Mouse (Mus musculus): ENCODE results near the gene Islr2.
"Not testable (repeated sequence)": the region's sequence is repeated elsewhere in the genome, so short reads cannot be mapped to it uniquely, and the experiment has no call there.

Gene Islr2

DNA sequence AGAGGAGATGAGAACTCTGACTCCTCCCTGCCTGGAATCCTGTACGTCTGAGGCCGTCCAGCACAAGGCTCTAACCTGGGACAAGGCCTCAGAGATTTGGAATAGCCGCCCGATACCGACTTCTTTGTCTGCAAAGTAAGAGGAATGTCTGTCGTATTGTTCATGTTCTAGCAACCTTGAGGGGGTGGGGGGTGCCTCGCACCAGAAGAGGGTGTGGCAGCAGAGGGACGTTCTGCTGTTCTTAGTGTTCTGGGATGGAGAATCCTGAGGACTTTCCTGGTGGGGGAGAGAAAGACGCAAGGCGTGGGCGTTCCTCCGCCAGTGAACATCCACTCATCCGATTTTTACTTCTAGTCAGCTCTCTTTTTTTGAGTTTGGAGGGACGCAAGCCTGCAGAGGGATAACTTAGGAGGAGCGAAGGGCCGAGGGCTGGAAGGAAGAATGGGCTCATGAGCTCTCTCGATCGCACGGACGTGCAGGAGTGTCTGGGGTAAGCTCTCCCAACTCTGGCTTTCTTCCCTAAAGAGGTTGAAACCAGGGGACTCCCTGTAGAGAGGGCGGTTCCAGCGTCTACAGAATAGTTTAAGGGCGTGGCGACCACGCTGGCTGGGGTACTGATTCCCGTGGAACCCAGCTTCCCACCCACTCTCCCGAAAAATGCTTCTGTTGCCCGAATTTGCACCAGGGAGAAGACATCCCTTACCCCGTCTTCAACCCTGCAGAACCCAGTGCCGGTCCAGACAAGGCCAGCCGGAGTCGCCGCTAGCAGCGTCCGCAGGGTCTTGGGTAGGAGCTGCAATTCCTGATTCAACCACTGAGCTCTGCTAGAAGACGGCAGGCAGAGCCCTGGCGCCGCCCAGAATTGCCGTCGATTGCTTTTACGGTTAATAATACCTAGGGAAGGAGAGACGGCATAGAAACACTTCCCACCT lies at the start of gene Islr2, which contains the start of gene Islr:
Islr2 (minus strand) TSS at position 804 of the 932 bp plus-strand sequence.
Islr (minus strand) TSS at position 791 of the 932 bp plus-strand sequence.
- DNase-seq (ENCODE audit: low read depth, low spot score) = peak; percentile 82

DNA sequence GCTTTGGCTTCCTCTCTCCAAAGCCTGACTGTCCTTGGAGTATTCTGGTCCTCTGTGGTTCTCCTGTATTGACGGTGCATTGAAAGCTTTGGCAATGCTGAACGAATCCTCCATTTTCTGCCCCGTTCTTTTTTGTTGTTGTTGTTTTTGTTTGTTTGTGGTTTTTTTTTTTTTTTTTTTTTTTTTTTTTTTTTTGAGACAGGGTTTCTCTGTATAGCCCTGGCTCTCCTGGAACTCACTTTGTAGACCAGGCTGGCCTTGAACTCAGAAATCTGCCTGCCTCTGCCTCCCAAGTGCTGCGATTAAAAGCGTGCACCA lies 49.6 kb upstream of the Islr2 start:
- not testable (repeated sequence) for DNase-seq (ENCODE audit: low read depth, low spot score)

DNA sequence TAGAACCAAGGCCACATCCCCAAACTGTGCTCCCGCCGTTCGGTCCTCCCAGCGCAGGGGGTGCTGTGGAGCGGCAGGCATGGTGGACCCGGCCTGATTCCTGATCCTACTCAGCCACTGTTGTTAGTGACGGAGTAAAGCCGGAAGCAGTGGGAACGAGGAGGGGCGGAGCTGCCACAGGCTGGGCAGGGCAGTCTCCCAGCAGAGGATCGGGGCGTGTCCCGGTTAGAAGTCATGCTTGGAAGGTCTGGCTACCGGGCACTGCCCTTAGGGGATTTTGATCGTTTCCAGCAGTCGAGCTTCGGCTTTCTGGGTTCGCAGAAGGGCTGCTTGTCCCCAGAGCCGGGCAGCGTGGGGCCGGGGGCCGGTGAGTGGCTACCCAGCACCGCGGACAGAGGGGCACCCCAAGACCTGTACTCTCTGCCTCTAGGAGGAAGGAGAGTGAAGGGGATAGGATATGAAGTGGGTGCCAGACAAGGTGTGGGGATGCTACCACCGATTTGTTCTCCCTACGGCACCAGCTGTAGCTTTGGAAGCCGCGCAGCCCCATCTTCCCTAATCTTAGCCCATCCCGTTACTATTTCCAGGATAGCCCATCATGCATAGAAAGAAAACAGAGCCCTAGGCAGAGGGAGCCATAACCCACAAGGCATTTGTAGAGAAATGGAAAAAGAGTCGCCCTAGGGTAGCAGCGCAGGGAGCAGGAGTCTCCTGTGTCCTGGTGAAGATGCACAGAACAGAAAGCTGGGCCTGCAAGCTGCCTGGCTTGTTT lies 49.1 kb upstream of the Islr2 start, which contains the start of gene Stoml1:
Stoml1 (plus strand) TSS at position 132 of the 772 bp plus-strand sequence.
- peak; percentile 91 for DNase-seq (ENCODE audit: low read depth, low spot score)

DNA sequence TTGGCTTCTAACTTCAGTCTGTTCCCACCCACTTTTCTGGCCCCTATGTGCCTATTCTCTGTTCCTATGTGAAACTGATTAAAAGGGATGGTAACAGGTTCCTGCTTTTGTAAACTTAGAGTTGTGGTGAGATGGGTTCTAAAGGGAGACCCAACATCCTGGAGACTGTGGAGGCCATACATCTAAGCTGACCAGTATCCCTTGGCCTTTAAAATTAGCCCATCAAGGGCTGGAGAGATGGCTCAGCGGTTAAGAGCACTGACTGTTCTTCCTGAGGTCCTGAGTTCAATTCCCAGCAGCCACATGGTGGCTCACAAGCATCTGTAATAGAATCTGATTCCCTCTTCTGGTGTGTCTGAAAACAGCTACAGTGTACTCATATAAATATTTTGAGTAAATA lies 46.6 kb upstream of the Islr2 start:
- not testable (repeated sequence) for DNase-seq (ENCODE audit: low read depth, low spot score)

DNA sequence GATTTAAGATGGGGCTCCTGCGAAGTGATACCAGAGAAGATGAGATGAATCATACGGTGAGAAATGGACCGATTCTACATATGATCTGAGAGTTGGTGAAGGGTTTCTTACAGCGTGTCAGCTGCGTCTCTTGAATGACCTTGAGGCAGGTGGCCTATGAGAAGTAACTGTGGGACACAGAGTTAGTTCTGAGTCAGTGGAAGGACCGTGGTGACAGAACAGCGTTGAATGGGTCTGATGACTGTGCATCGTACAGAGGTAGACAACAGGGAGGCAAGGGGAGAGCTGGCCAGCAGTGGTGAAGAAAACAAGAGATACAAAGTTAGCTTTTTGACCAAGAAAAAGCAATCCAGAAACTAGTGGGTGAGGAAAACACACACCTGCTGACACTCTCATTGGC lies 46.2 kb upstream of the Islr2 start:
- DNase-seq (ENCODE audit: low read depth, low spot score) = no peak

DNA sequence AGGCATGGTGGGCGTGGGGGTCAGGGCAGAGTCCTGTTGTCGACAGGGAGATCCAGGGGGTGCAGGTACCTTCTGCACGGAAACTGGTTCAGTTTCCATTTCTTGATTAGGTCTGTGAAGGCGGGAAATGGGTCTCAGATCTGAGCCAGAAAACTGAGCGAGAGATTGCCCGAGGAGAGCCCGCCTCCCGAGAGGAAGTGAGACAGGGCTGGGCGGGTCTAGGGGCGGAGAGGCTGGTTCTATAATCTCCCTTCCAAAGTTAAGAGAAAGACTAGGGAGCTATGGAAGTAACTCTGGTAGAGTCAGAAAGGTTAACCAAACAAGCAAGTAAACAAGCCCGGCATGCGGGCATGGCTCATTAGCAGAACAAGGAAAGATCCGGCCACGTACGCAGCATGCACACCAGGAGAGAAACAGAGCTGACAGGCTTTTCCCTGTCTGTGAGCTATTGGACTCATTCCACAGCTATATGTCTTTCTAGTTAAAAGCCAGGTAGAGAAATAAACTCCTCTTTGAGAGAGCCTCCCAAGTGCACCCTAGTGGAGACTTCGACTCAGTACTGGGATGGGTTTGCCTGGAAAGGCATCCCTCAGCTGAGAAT lies 45.6 kb upstream of the Islr2 start, which contains the start of gene Pml:
Pml (minus strand) TSS at position 195 of the 601 bp plus-strand sequence.
- DNase-seq (ENCODE audit: low read depth, low spot score) = peak; percentile 40

DNA sequence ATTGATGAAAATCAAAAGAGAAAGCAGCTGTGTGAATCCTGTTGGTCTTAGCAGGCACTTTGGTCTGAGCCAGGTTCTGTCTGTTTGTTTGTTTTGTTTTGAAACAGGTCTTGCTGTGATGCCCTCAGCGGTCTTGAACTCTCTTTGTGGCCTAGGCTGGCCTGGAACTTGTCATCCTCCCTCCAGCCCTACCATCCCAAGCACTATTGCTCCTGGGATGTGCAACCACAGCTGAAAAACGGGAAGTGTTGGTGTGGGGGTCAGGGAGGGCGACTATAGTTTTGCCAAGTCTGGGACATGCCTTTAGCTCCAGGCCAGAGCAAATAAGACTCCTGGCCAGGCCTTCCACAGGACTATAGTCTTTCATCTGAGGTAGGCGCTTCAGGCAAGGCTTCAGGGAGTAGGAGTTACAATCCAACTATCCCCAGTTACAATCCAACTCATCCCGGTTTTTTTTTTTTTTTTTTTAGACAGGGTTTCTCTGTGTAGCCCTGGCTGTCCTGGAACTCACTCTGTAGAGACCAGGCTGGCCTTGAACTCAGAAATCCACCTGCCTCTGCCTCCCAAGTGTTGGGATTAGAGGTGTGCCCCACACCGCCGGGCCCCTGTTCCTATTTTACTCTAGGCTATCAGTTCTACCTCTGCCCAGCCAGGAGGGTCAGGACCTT lies 44.8 kb upstream of the Islr2 start:
- no peak for DNase-seq (ENCODE audit: low read depth, low spot score)

DNA sequence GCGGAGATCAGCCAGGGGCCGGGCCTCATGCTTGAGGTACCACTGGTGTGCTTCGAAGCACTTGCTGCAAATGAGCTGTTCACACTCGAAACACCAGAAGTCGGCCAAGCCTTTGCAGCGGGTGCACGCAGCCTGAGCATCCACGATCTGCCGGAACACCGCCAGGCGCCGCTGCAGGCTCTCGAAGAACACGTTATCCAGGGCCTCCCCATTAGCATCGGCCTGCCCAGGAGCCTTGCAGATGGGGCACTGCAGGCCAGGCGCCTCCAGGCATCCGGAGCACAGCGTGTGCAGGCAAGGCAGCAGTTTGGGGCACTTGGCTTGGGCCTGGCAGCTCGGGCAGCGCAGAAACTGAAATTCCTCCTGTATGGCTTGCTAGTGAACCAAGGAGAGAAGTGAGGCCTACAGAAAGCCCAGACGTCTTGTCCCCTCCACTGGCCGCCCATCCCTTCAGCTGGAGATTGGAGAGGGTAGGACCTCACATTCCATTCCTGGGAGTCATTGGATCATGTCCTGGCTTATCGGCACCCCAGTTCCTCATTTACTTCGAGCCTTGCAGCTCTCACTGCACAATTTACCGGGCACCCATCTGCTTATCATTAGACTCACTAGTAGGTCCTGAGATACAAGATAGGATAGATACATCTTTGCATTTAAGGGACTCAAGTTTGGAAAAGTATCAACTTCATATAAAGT lies 43.1 kb upstream of the Islr2 start:
- DNase-seq (ENCODE audit: low read depth, low spot score) = peak; percentile 75

DNA sequence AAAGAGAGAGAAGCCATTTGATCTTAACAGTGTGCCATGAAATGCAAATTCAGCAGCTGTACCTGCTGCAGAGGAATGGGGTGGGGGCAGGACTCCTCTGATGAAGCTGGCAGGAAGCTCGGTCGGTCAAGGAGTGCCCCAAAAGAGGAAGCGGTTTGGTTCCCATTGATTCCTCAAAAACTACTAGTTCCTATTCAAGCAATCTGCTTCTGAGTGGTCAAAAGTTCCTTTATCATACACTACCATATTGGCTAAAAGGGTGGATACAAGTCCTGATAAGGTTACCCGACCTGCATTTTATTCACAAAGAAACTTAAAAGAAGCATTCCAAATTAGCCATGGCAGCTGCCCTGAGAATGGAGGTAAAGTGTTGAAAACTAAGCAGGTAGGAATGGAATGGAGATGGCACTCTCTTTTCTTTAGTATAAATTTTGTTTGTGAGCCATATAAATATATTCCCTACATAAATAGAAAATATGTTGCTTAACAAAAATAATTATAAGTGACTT lies 42.0 kb upstream of the Islr2 start:
- no peak for DNase-seq (ENCODE audit: low read depth, low spot score)

DNA sequence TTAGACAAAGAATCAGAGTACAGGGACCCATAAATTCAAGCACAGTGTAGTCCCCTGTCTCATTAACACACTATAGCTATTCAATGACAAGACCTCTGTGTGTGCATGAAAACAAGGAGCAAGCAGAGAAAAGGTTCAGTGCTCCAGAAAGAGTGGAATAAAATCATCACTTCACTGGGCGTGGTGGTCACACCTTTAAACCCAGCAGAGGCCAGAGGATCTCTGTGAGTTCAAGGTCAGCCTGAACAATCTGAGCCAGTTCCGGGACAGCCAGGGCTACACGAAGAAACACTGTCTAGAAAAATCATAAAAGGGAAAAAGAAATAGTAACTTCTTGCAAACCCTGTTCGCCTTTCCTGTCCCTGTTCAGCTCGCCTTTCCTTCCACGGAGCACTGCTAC lies 39.6 kb upstream of the Islr2 start:
- no peak for DNase-seq (ENCODE audit: low read depth, low spot score)

DNA sequence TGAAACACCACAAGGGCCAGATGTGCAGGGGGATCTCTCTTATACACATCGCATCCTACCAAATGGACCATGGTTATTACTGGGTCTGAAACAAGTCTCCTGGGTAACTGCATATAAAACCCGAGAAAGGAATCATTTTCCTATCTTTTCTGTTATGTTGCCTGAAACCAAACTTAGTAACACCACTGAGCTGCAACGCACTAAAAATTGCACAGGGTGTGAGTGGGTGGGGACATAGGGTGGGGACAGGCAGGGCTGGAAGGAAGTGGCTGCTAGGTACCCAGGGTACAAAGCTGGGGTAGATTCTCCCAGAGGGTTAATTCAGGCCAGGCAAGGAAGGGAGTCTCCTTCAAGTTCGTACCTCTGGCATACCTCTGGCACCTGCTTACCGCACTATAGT lies 38.6 kb upstream of the Islr2 start:
- no peak for DNase-seq (ENCODE audit: low read depth, low spot score)

DNA sequence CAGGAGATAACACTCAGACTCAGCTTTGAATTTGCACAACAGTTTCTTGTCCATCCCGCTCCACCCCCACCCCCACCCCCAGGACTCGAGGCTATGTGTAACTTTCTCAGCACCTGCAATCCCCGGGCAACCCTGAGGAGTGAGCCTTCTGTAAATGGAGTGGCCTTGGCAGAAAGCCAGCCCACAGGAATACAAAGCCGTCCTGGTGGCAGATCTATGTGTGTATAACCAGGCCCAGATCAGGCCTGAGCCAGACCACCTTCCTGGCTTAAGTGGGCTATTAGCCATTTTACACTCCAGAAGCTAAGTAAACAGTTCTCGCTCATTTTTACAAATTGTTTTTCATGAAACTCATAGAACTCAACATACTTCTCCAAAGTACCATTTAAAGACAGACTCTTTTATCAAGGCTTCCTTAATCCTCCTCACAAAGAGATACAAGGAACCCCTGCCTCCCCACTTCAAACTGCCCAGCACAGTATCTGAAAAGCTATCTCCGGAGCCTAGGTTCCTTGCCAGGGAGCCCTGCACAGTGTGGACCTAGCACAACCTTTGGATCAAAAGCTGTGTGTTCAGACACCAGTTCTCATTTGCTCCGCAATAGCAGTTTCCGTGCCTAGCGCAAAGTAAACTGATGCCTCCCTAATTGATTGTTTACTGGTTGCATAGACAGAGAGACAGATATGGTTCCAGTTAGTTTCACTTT lies 37.8 kb upstream of the Islr2 start:
- DNase-seq (ENCODE audit: low read depth, low spot score) = peak; percentile 56

DNA sequence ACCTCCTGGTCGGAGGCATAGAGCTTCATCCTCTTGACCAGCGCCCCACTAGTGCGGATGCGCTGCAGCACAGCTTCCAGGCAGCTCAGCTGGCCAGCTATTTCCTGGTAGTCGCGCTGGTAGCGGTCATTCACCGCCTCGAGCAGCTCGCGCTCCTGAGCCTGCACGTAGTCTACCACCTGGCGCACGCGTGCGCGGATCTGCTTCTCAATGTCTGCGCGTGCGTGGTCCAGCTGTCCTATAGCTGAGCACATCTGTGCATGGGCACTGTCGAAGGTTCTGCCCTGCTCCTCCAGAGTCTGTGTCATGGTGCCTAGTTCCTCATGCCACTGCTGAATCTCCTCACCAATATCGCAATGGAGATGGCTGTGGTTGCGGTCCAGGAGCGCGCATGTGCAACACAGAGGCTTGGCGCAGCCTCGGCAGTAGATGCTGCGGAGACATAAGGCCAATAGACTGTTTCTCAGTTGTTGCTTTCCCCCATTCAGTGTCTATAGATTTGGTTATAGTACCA lies 30.4 kb upstream of the Islr2 start:
- no peak for DNase-seq (ENCODE audit: low read depth, low spot score)

DNA sequence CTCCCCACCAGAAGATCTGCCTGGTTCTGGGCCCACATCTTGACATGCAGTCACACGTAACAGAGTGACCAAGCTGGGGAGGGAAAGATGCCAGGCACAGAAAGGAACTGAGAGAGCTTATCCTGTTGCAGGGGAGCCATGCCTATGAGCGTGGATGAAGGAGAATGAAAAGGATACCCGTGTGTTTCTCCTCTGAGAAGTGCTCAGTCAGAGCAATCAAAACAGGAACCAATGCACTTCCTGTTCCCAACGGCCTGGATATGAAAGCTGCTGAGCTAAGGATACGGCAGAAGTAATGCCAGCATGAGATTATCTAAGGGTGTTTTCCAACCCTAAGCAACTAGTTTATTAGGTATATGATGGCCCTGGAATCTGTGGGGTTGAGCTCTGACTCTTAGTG lies 28.3 kb upstream of the Islr2 start:
- DNase-seq (ENCODE audit: low read depth, low spot score) = no peak

DNA sequence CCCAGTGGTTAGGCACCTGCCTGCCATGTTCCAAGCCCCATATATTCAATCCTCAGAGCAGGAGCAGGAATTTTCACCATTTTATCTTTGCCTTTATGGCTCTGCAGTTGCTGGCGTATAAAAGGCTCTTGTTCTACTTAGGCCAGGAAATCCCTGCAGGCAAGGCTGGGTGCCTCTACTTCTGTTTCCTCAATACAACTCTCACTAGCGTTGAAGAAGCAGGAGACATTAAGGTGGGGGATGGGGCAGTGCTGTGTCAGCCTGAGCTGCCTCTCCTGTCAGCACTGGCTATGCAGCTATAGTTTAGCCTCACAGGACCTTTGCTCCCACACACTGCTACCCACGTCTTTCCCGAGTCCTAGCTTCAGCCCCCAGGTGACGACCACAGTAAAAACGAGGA lies 27.6 kb upstream of the Islr2 start:
- DNase-seq (ENCODE audit: low read depth, low spot score) = no peak

DNA sequence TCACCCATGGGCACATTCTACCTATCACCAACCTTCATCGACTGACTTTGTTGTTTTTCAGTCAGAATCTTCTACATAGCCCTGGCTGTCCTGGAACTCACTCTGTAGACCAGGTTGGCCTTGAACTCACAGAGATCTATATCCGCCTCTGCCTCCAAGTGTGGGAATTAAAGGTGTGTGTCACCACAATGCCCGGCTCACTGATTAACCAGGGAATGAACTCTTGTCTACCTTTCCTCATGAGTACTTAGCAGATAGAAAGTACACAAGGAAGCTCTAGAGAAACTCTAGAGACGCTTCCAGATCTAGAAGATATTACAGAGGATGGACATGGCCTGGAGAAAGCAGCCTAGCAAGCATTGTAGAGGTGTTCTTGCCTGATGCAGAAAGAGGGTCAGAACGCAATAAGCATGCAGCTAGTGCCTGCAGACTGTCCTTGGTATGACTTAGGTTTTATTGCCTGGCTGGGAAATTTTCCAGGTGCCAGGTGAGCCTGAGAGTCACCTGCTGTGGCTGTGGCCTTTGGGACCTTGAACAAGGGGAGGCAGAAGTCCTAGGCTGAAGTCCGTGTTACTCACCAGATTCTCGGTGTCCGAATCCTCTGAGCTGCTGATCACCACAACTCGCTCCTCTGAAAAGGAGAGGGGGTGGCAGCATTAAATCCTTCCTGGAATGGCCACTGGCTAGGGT lies 24.8 kb upstream of the Islr2 start:
- DNase-seq (ENCODE audit: low read depth, low spot score) = no peak

DNA sequence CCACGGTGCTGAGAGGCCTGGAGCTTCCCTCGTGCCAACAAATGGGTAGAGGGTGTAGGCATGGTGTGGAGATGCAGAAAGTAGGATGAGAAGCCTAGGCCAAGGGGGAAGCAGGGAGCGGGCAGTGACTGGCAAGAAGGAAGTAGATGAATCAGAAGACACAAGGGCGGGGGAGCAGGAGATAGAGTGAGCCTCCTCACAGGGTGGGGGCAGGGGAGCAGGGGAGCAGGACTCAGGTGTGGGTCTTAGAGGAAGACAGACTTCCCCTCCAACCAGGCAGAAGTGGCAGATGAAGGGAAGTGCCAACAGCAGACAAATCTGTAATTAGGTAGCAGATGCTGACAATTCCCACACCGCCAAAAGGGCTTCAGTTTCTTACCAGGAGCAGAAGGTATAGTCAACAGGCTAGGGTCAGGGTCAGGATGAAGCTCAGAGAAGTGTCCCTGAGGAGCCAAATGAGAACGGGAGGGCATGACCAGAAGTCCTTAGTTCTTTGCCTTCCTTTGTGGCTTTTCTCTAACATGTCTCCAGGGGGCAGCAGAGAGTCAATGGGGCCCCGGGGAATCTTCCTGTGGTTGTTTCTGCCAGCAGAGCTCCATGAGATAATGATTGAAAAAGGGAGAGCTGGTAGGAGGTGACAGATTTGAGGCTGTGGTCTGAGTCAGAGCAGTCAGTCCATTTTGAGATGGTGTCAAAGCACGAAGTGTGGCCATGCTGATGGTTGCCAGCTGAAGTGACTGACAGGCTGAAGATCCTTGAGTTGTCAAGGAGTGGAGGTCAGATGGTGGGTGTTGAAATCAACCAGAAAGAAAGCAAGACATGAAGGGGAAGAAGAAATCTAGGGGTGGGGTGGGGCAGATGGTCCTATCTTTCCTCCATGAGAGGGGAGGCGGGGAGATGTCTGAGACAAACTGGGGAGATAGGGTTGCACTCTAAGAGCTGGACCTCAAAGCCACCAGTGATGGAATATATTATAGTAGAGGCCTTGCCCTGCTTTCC lies 22.1 kb upstream of the Islr2 start:
- peak; percentile 39 for DNase-seq (ENCODE audit: low read depth, low spot score)

DNA sequence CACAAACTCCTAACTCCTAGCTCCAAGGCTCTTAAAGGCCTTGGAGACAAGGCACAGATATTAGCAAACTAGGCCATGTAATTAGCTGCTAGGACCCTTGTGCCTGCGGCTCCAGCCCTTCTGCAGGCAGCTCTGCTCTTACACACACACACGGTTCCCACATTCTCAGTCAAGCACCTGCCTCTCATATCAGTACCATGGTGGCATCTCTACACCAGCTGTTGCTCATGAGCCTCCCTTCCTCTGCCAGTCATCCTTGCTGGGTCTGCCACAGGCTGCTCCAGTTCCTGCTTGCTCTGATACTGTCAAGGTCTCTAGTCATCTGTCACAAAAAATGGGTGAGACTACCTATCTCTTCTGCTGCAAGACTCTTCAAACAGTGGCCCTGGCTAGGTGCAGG lies 20.2 kb upstream of the Islr2 start:
- no peak for DNase-seq (ENCODE audit: low read depth, low spot score)
